Mouse (Mus musculus) neural tube, embryonic 13.5 days (tissue): ENCODE data around the gene Prpf40b. TPM values are rescaled to one million over a fixed set of nuclear protein-coding genes. Genes with fewer than 3 reads are reported as not detected.

ENCODE experiments used
- ATAC-seq: fragments of 200-750 bp; cut with Nextera tagmentation; 2 replicates; pipeline ENCODE4 v1.8.0; 2017; ENCODE audit warnings: low read depth, mild to moderate bottlenecking, moderate TSS enrichment, moderate library complexity
- H3K27ac ChIP-seq: fragments of 300-500 bp; sonication (generic); replicated peaks from 2 replicates; pipeline ENCODE4 v1.5.1; 2015; ENCODE audit warnings: moderate library complexity, mild to moderate bottlenecking, inconsistent platforms
- H3K27me3 ChIP-seq: fragments of 300-500 bp; sonication (generic); 2 replicates; pipeline ENCODE4 v1.6.1; 2015; ENCODE audit warnings: mild to moderate bottlenecking, inconsistent platforms
- H3K36me3 ChIP-seq: fragments of 300-500 bp; sonication (generic); 2 replicates; pipeline ENCODE4 v1.6.1; 2015; ENCODE audit warnings: mild to moderate bottlenecking, inconsistent platforms
- H3K4me1 ChIP-seq: fragments of 300-500 bp; sonication (generic); replicated peaks from 2 replicates; pipeline ENCODE4 v1.6.1; 2015; ENCODE audit warnings: inconsistent platforms
- H3K4me2 ChIP-seq: fragments of 300-500 bp; sonication (generic); 2 replicates; pipeline ENCODE4 v1.6.1; 2015; ENCODE audit warnings: inconsistent platforms, mild to moderate bottlenecking, moderate library complexity
- H3K4me3 ChIP-seq: fragments of 300-500 bp; sonication (generic); 2 replicates; pipeline ENCODE4 v1.5.1; 2015; ENCODE audit warnings: mild to moderate bottlenecking, inconsistent platforms
- H3K9ac ChIP-seq: fragments of 300-500 bp; sonication (generic); 2 replicates; pipeline ENCODE4 v1.6.1; 2015; ENCODE audit warnings: moderate library complexity, mild to moderate bottlenecking, inconsistent platforms
- H3K9me3 ChIP-seq: fragments of 300-500 bp; sonication (generic); 2 replicates; pipeline ENCODE4 v1.6.1; 2016; ENCODE audit warnings: inconsistent platforms
- WGBS: fragments of 180-500 bp; shearing (Covaris S2); methylation state at CpG from one replicate; pipeline ENCODE4 v1.1.7; 2015; 5-methylcytosine and 5-hydroxymethylcytosine counted together
- polyA plus RNA-seq: library from polyadenylated mRNA; unstranded; fragments of >200 nt; fragmentation: Nextera tagmentation; extraction: Ambion mirVana; gene quantifications from 2 replicates; pipeline ENCODE4 v1.2.1, GENCODE M21; 2015

The Prpf40b gene
- polyA plus RNA-seq, 1 experiment from 2014 or later, result 101 TPM

- H3K4me2 ChIP-seq, result peak overlapping the region; percentile 33
- 68% methylated on average over 8 of the region's 8 CpGs for WGBS
- H3K27ac ChIP-seq, result no peak overlapping the region
- 0 out of 2 replicates have a peak, but pooled peaks cover 7% of the 10 kb centered on the region for H3K4me1 ChIP-seq
- H3K4me3 ChIP-seq, result no peak overlapping the region
- H3K27me3 ChIP-seq, result peaks cover 3% of the 10 kb centered on the region; the same call in 1 of the 2 replicates
- H3K9me3 ChIP-seq, result no peaks in the 10 kb centered on the region
- no peak for ATAC-seq
- no peaks in the 10 kb centered on the region for H3K36me3 ChIP-seq
- H3K9ac ChIP-seq, result no peak overlapping the region
Observed at GRCm38 (mm10) chr15:99259167-99259729, 35.6 kb upstream of the Prpf40b start.

- 3% methylated on average over 8 of the region's 10 CpGs for WGBS
- peak overlapping the region; percentile 3; the same call in 1 of the 2 replicates for H3K4me3 ChIP-seq
- H3K9ac ChIP-seq, result no peak overlapping the region
Observed at GRCm38 (mm10) chr15:99259730-99260252, 35.1 kb upstream of the Prpf40b start.

GRCm38 (mm10) chr15:99262702-99263101, 32.2 kb upstream of the Prpf40b start:
- H3K4me1 ChIP-seq, result peaks cover 11% of the 10 kb centered on the region; the same call in 1 of the 2 replicates
- H3K27ac ChIP-seq, result no peak overlapping the region
- no peak overlapping the region for H3K4me2 ChIP-seq
- no peaks in the 10 kb centered on the region for H3K36me3 ChIP-seq
- H3K4me3 ChIP-seq, result no peak overlapping the region
- WGBS, result 42% methylated on average over 10 of the region's 10 CpGs
- no peak overlapping the region for H3K9ac ChIP-seq
- H3K9me3 ChIP-seq, result no peaks in the 10 kb centered on the region
- no peak for ATAC-seq
- H3K27me3 ChIP-seq, result no peaks in the 10 kb centered on the region

More at GRCm38 (mm10) chr15:99259730-99260252, 35.1 kb upstream of the Prpf40b start:
- peak overlapping the region; percentile 46 for H3K4me2 ChIP-seq
- no peaks in the 10 kb centered on the region for H3K9me3 ChIP-seq
- H3K27ac ChIP-seq, result no peak overlapping the region
- 0 out of 2 replicates have a peak, but pooled peaks cover 7% of the 10 kb centered on the region for H3K4me1 ChIP-seq
- no peaks in the 10 kb centered on the region for H3K36me3 ChIP-seq
- peaks cover 3% of the 10 kb centered on the region; the same call in 1 of the 2 replicates for H3K27me3 ChIP-seq
- peak; percentile 49; the same call in 1 of the 2 replicates for ATAC-seq

DNA sequence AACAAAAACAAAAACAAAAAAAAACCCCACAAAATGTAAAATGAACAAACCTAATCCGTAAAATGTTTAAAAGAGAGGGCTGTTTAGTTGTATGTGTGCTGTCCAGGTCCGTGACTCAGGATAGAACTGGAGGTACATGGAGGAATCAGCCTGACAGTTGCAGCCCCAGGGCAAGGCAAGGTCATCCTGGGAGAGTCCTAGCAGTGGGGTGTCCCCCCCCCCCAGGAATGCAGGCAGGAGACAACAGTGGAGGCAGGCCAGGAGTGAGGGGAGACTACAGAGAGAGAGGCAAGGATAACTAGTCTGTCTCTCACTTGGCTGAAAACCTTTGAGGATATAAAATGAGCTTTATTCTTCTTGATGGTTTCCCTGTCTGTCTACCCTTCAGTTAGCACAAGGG, 30.5 kb upstream of the Prpf40b start:
- Histone ChIP-seq H3K4me2 (no peak overlapping the region), H3K9me3 (no peaks in the 10 kb centered on the region), H3K4me1 (peaks cover 11% of the 10 kb centered on the region; the same call in 1 of the 2 replicates), H3K36me3 (no peaks in the 10 kb centered on the region), H3K27ac (no peak overlapping the region), H3K9ac (no peak overlapping the region), H3K4me3 (no peak overlapping the region), H3K27me3 (no peaks in the 10 kb centered on the region)
- no peak for ATAC-seq
- 87% methylated on average over 2 of the region's 2 CpGs for WGBS

DNA sequence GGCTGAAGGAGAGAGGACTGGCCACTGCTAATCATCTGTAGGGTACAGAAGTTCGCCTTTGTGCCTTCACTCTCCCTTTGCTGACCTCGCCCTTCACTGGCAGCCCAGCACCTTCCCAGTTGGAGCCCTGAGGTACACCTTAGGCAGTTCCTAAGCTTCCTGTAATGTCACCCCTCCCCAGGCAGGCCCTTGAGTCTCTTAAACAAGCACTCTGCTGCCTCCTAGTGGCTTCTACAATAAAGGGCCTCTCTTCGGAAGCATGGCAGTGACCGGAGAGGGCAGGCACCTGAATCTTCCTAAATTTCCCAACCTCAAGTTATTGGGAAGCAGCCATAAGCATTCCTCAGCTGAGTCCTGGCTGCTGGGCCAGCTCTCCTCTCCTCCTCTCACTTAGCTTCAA, 29.2 kb upstream of the Prpf40b start:
- Histone ChIP-seq H3K9me3 (no peaks in the 10 kb centered on the region), H3K4me1 (peaks cover 11% of the 10 kb centered on the region; the same call in 1 of the 2 replicates), H3K4me2 (no peak overlapping the region), H3K27ac (no peak overlapping the region), H3K36me3 (no peaks in the 10 kb centered on the region), H3K9ac (no peak overlapping the region), H3K4me3 (no peak overlapping the region), H3K27me3 (no peaks in the 10 kb centered on the region)
- peak; percentile 40; the same call in 1 of the 2 replicates for ATAC-seq
- WGBS, result 17% methylated on average over 4 of the region's 4 CpGs

DNA sequence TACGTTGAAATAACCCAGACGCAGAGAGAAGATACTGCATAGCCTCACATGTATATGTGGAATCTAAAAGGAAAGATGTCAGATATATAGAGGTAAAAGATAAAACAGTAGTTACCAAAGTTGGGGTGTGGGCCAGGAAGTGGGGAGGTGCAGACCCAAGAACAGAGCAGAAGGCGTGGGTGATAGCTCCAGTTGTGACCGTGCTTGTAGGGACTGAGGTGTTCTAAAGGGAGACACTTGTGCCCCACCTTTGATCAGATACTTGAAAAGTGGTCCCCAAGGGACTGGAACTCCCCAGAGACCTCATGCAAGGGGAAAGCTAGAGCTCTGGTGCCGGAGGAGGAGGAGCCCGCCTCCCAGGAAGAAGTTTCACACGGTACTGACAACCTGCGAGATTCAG, 18.8 kb upstream of the Prpf40b start:
- 86% methylated on average over 8 of the region's 8 CpGs for WGBS
- Histone ChIP-seq H3K27me3 (no peaks in the 10 kb centered on the region), H3K9ac (no peak overlapping the region), H3K9me3 (no peaks in the 10 kb centered on the region), H3K27ac (no peak overlapping the region), H3K4me3 (no peak overlapping the region), H3K4me2 (no peak overlapping the region), H3K4me1 (peaks cover 10% of the 10 kb centered on the region), H3K36me3 (no peaks in the 10 kb centered on the region)
- no peak for ATAC-seq

GRCm38 (mm10) chr15:99278271-99278670, 16.6 kb upstream of the Prpf40b start:
- H3K9me3 ChIP-seq, result no peaks in the 10 kb centered on the region
- H3K27ac ChIP-seq, result no peak overlapping the region
- H3K4me1 ChIP-seq, result peaks cover 10% of the 10 kb centered on the region
- no peaks in the 10 kb centered on the region for H3K36me3 ChIP-seq
- ATAC-seq, result no peak
- no peak overlapping the region for H3K9ac ChIP-seq
- no peak overlapping the region for H3K4me3 ChIP-seq
- no peaks in the 10 kb centered on the region for H3K27me3 ChIP-seq
- 89% methylated on average over 7 of the region's 7 CpGs for WGBS
- no peak overlapping the region for H3K4me2 ChIP-seq

- H3K9me3 ChIP-seq, result no peaks in the 10 kb centered on the region
- no peak overlapping the region for H3K4me3 ChIP-seq
- H3K4me1 ChIP-seq, result peaks cover 2% of the 10 kb centered on the region
- no peak for ATAC-seq
- 73% methylated on average over 10 of the region's 10 CpGs for WGBS
- no peak overlapping the region for H3K4me2 ChIP-seq
- no peak overlapping the region for H3K9ac ChIP-seq
- H3K36me3 ChIP-seq, result no peaks in the 10 kb centered on the region
- H3K27ac ChIP-seq, result no peak overlapping the region
- no peaks in the 10 kb centered on the region for H3K27me3 ChIP-seq
Observed at GRCm38 (mm10) chr15:99283456-99283855, 11.4 kb upstream of the Prpf40b start.

- Histone ChIP-seq H3K9ac (no peak overlapping the region), H3K4me1 (no peaks in the 10 kb centered on the region), H3K36me3 (no peaks in the 10 kb centered on the region), H3K9me3 (no peaks in the 10 kb centered on the region), H3K27me3 (no peaks in the 10 kb centered on the region), H3K4me3 (no peak overlapping the region), H3K27ac (no peak overlapping the region), H3K4me2 (no peak overlapping the region)
- 52% methylated on average over 14 of the region's 14 CpGs for WGBS
- ATAC-seq, result no peak
Observed at GRCm38 (mm10) chr15:99284527-99285188, 10.2 kb upstream of the Prpf40b start.

- Histone ChIP-seq H3K4me2 (no peak overlapping the region), H3K9ac (no peak overlapping the region), H3K4me1 (no peaks in the 10 kb centered on the region), H3K27ac (no peak overlapping the region), H3K36me3 (no peaks in the 10 kb centered on the region), H3K4me3 (no peak overlapping the region), H3K27me3 (no peaks in the 10 kb centered on the region), H3K9me3 (no peaks in the 10 kb centered on the region)
- WGBS, result 59% methylated on average over 8 of the region's 8 CpGs
- no peak for ATAC-seq
Observed at GRCm38 (mm10) chr15:99285189-99285535, 9.7 kb upstream of the Prpf40b start.

DNA sequence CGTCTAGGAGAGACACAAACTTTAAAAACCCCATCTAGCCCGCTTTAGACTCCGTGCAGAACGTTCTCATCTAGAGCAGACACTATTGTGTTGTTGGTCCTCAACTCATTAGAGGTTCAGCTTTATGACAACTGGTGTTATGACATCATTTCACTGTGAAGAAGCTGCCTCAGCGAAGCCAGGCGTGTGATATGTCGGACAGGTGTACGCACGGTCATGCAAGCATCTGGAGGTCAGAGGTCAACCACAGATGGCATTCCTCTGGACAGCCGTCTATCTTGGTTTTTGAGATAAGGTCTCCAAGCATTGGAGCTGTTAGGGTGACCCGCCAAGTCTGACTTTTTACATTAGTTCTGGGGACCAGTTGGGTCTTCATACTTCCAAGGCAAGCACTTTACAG, 4.3 kb upstream of the Prpf40b start:
- no peak for ATAC-seq
- no peaks in the 10 kb centered on the region for H3K36me3 ChIP-seq
- no peak overlapping the region for H3K4me2 ChIP-seq
- no peak overlapping the region for H3K27ac ChIP-seq
- no peak overlapping the region for H3K4me3 ChIP-seq
- H3K9me3 ChIP-seq, result no peaks in the 10 kb centered on the region
- H3K9ac ChIP-seq, result no peak overlapping the region
- WGBS, result 92% methylated on average over 11 of the region's 11 CpGs
- H3K4me1 ChIP-seq, result peaks cover 8% of the 10 kb centered on the region
- H3K27me3 ChIP-seq, result no peaks in the 10 kb centered on the region

DNA sequence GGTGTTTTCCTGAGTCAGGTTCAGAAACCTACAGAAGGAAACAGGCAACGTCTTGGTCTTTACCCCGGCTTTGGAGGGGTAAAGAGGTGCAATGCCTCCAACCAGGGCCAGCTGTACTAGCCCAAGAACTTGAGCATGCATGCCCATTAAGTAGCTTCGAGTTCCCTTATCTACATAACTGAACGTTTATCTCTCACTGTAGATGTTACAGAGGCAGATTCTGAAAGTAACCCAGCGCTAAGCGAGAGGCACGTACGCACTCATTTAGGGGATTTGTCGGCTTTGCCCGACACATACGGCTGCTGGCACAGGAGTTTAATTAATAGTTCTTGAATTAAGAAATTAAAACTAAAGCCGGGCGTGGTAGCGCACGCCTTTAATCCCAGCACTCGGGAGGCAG, 600 bp upstream of the Prpf40b start:
- Histone ChIP-seq H3K36me3 (no peaks in the 10 kb centered on the region), H3K9ac (peak overlapping the region; percentile 85), H3K27me3 (no peaks in the 10 kb centered on the region), H3K27ac (peak overlapping the region; percentile 93; the same call in 1 of the 2 replicates), H3K4me1 (peaks cover 28% of the 10 kb centered on the region), H3K4me2 (peak overlapping the region; percentile 71), H3K4me3 (peak overlapping the region; percentile 72), H3K9me3 (no peaks in the 10 kb centered on the region)
- 28% methylated on average over 16 of the region's 16 CpGs for WGBS
- peak; percentile 1; the same call in 1 of the 2 replicates for ATAC-seq
